Mouse (Mus musculus) midbrain, embryonic 10.5 days (tissue): ENCODE data around the gene Ifrd1. TPM values are rescaled to one million over a fixed set of nuclear protein-coding genes. Genes with fewer than 3 reads are reported as not detected.
"Not testable (repeated sequence)": the region's sequence is repeated elsewhere in the genome, so short reads cannot be mapped to it uniquely, and the experiment has no call there.

Experiments used
- DNase-seq: peaks from one replicate; pipeline ENCODE4 v3.0.0-alpha.2; 2017; ENCODE audit warnings: low spot score
- H3K27ac ChIP-seq: fragments of 300-500 bp; sonication (generic); replicated peaks from 2 replicates; pipeline ENCODE4 v1.5.1; 2016; ENCODE audit warnings: mild to moderate bottlenecking
- H3K27me3 ChIP-seq: fragments of 300-500 bp; sonication (generic); 2 replicates; pipeline ENCODE4 v1.6.1; 2016; ENCODE audit warnings: low read depth, mild to moderate bottlenecking; ENCODE audit not compliant: poor library complexity, severe bottlenecking
- H3K36me3 ChIP-seq: fragments of 300-500 bp; sonication (generic); 2 replicates; pipeline ENCODE4 v1.6.1; 2016; ENCODE audit warnings: mild to moderate bottlenecking, moderate library complexity
- H3K4me1 ChIP-seq: fragments of 300-500 bp; sonication (generic); 2 replicates; pipeline ENCODE4 v1.6.1; 2016
- H3K4me3 ChIP-seq: fragments of 300-500 bp; sonication (generic); 2 replicates; pipeline ENCODE4 v1.5.1; 2016; ENCODE audit warnings: mild to moderate bottlenecking, moderate library complexity
- H3K9me3 ChIP-seq: fragments of 300-500 bp; sonication (generic); replicated peaks from 2 replicates; pipeline ENCODE4 v1.6.1; 2016; ENCODE audit warnings: mild to moderate bottlenecking
- WGBS: fragments of 180-500 bp; shearing (Covaris S2); methylation state at CpG from one replicate; pipeline ENCODE4 v1.1.7; 2016; 5-methylcytosine and 5-hydroxymethylcytosine counted together
- polyA plus RNA-seq: library from polyadenylated mRNA; unstranded; fragments of >200 nt; fragmentation: Nextera tagmentation; extraction: Ambion mirVana; gene quantifications from 2 replicates; pipeline ENCODE4 v1.2.1, GENCODE M21; 2016

The Ifrd1 gene
- polyA plus RNA-seq, 1 experiment from 2014 or later = 140 TPM

GRCm38 (mm10) chr12:40256033-40256432 is 7.7 kb upstream of the Ifrd1 start:
- Histone ChIP-seq H3K27me3 (no peaks in the 10 kb centered on the region), H3K4me1 (no peaks in the 10 kb centered on the region), H3K9me3 (no peaks in the 10 kb centered on the region), H3K27ac (no peak overlapping the region), H3K4me3 (no peak overlapping the region), H3K36me3 (no peaks in the 10 kb centered on the region)
- no peak for DNase-seq

GRCm38 (mm10) chr12:40255310-40255709 is 7.0 kb upstream of the Ifrd1 start:
- not testable (repeated sequence) for H3K9me3 ChIP-seq, H3K4me1 ChIP-seq, H3K36me3 ChIP-seq, H3K27me3 ChIP-seq, DNase-seq, H3K4me3 ChIP-seq, H3K27ac ChIP-seq
- 89% methylated on average over 4 of the region's 4 CpGs for WGBS

- peaks cover 6% of the 10 kb centered on the region; the same call in 1 of the 2 replicates for H3K4me1 ChIP-seq
- H3K9me3 ChIP-seq = no peaks in the 10 kb centered on the region
- H3K4me3 ChIP-seq = no peak overlapping the region
- H3K36me3 ChIP-seq = no peaks in the 10 kb centered on the region
- DNase-seq = no peak
- no peak overlapping the region for H3K27ac ChIP-seq
- WGBS = 90% methylated on average over 11 of the region's 11 CpGs
- H3K27me3 ChIP-seq = no peaks in the 10 kb centered on the region
Observed at GRCm38 (mm10) chr12:40254729-40255128, 6.4 kb upstream of the Ifrd1 start.

- H3K4me1 ChIP-seq = peaks cover 7% of the 10 kb centered on the region; the same call in 1 of the 2 replicates
- DNase-seq = no peak
- H3K4me3 ChIP-seq = no peak overlapping the region
- WGBS = 88% methylated on average over 5 of the region's 5 CpGs
- no peaks in the 10 kb centered on the region for H3K36me3 ChIP-seq
- no peak overlapping the region for H3K27ac ChIP-seq
- no peaks in the 10 kb centered on the region for H3K27me3 ChIP-seq
- H3K9me3 ChIP-seq = no peaks in the 10 kb centered on the region
Observed at GRCm38 (mm10) chr12:40253241-40253640, 4.9 kb upstream of the Ifrd1 start.

- no peaks in the 10 kb centered on the region for H3K9me3 ChIP-seq
- H3K36me3 ChIP-seq = no peaks in the 10 kb centered on the region
- no peak overlapping the region for H3K4me3 ChIP-seq
- peaks cover 11% of the 10 kb centered on the region; the same call in 1 of the 2 replicates for H3K4me1 ChIP-seq
- DNase-seq = no peak
- H3K27ac ChIP-seq = no peak overlapping the region
- no peaks in the 10 kb centered on the region for H3K27me3 ChIP-seq
Observed at GRCm38 (mm10) chr12:40250256-40250655, 2.0 kb upstream of the Ifrd1 start.

- Histone ChIP-seq H3K27ac (no peak overlapping the region), H3K4me1 (peaks cover 20% of the 10 kb centered on the region), H3K4me3 (no peak overlapping the region), H3K27me3 (no peaks in the 10 kb centered on the region), H3K36me3 (no peaks in the 10 kb centered on the region), H3K9me3 (no peaks in the 10 kb centered on the region)
- WGBS = 78% methylated on average over 6 of the region's 6 CpGs
- no peak for DNase-seq
Observed at GRCm38 (mm10) chr12:40247976-40248375, 328 bp downstream of the Ifrd1 start.

- H3K36me3 ChIP-seq = no peaks in the 10 kb centered on the region
- no peaks in the 10 kb centered on the region for H3K9me3 ChIP-seq
- 75% methylated on average over 4 of the region's 4 CpGs for WGBS
- H3K27ac ChIP-seq = no peak overlapping the region
- no peaks in the 10 kb centered on the region for H3K27me3 ChIP-seq
- H3K4me3 ChIP-seq = no peak overlapping the region
- peaks cover 20% of the 10 kb centered on the region for H3K4me1 ChIP-seq
- no peak for DNase-seq
Observed at GRCm38 (mm10) chr12:40247384-40247783, 920 bp downstream of the Ifrd1 start.

- Histone ChIP-seq H3K27ac (no peak overlapping the region), H3K27me3 (no peaks in the 10 kb centered on the region), H3K4me1 (peaks cover 20% of the 10 kb centered on the region), H3K9me3 (no peaks in the 10 kb centered on the region), H3K4me3 (no peak overlapping the region), H3K36me3 (no peaks in the 10 kb centered on the region)
- 94% methylated on average over 7 of the region's 7 CpGs for WGBS
- no peak for DNase-seq
Observed at GRCm38 (mm10) chr12:40245434-40245970, 2.8 kb downstream of the Ifrd1 start.

GRCm38 (mm10) chr12:40244926-40245325 is 3.4 kb downstream of the Ifrd1 start:
- DNase-seq = no peak
- H3K4me1 ChIP-seq = peaks cover 14% of the 10 kb centered on the region
- no peaks in the 10 kb centered on the region for H3K9me3 ChIP-seq
- no peak overlapping the region for H3K4me3 ChIP-seq
- no peak overlapping the region for H3K27ac ChIP-seq
- no peaks in the 10 kb centered on the region for H3K27me3 ChIP-seq
- no peaks in the 10 kb centered on the region for H3K36me3 ChIP-seq
- 92% methylated on average over 5 of the region's 5 CpGs for WGBS

GRCm38 (mm10) chr12:40243821-40244221 is 4.5 kb downstream of the Ifrd1 start:
- no peaks in the 10 kb centered on the region for H3K27me3 ChIP-seq
- no peak overlapping the region for H3K4me3 ChIP-seq
- H3K27ac ChIP-seq = no peak overlapping the region
- WGBS = 70% methylated on average over 11 of the region's 11 CpGs
- H3K36me3 ChIP-seq = no peaks in the 10 kb centered on the region
- peaks cover 14% of the 10 kb centered on the region for H3K4me1 ChIP-seq
- no peaks in the 10 kb centered on the region for H3K9me3 ChIP-seq
- DNase-seq = no peak

- WGBS = 90% methylated on average over 4 of the region's 4 CpGs
- Histone ChIP-seq H3K9me3 (no peaks in the 10 kb centered on the region), H3K4me3 (no peak overlapping the region), H3K4me1 (peaks cover 13% of the 10 kb centered on the region), H3K36me3 (no peaks in the 10 kb centered on the region), H3K27me3 (no peaks in the 10 kb centered on the region), H3K27ac (no peak overlapping the region)
- DNase-seq = no peak
Observed at GRCm38 (mm10) chr12:40243241-40243640, 5.1 kb downstream of the Ifrd1 start.

- Histone ChIP-seq H3K36me3 (no peaks in the 10 kb centered on the region), H3K4me1 (peaks cover 9% of the 10 kb centered on the region), H3K9me3 (no peaks in the 10 kb centered on the region), H3K27ac (no peak overlapping the region), H3K4me3 (no peak overlapping the region), H3K27me3 (no peaks in the 10 kb centered on the region)
- no peak for DNase-seq
- 93% methylated on average over 7 of the region's 7 CpGs for WGBS
Observed at GRCm38 (mm10) chr12:40239161-40239560, 9.1 kb downstream of the Ifrd1 start.

- H3K4me3 ChIP-seq = no peak overlapping the region
- no peaks in the 10 kb centered on the region for H3K36me3 ChIP-seq
- no peak for DNase-seq
- H3K9me3 ChIP-seq = no peaks in the 10 kb centered on the region
- no peaks in the 10 kb centered on the region for H3K27me3 ChIP-seq
- no peak overlapping the region for H3K27ac ChIP-seq
- no peaks in the 10 kb centered on the region for H3K4me1 ChIP-seq
- WGBS = 90% methylated on average over 1 of the region's 1 CpGs
Observed at GRCm38 (mm10) chr12:40232231-40232630, 16.1 kb downstream of the Ifrd1 start.

- Histone ChIP-seq H3K4me3 (no peak overlapping the region), H3K36me3 (no peaks in the 10 kb centered on the region), H3K27me3 (no peaks in the 10 kb centered on the region), H3K9me3 (no peaks in the 10 kb centered on the region), H3K4me1 (no peaks in the 10 kb centered on the region), H3K27ac (no peak overlapping the region)
- WGBS = 90% methylated on average over 2 of the region's 2 CpGs
- no peak for DNase-seq
Observed at GRCm38 (mm10) chr12:40231632-40232031, 16.7 kb downstream of the Ifrd1 start.
